Mouse (Mus musculus) C2C12 (cell line): ENCODE measurements around the gene Ptprf.

Experiments
- CEBPB ChIP-seq: IDR thresholded peaks from one replicate; pipeline ENCODE4 v1.6.1; 2011; ENCODE audit warnings: low read depth, mild to moderate bottlenecking, control low read depth, moderate library complexity
- CTCF ChIP-seq: IDR thresholded peaks from one replicate; pipeline ENCODE4 v1.5.1; 2011; ENCODE audit not compliant: control insufficient read depth, insufficient read depth, insufficient read length
- FOSL1 ChIP-seq: IDR thresholded peaks from one replicate; pipeline ENCODE4 v1.8.0; 2011; ENCODE audit warnings: mild to moderate bottlenecking, low read length; ENCODE audit not compliant: poor library complexity, insufficient read depth, severe bottlenecking
- MAX ChIP-seq: IDR thresholded peaks from one replicate; pipeline ENCODE4 v1.6.1; 2011; ENCODE audit warnings: mild to moderate bottlenecking, control low read depth
- MYOG ChIP-seq: IDR thresholded peaks from one replicate; pipeline ENCODE4 v1.6.1; 2011; ENCODE audit not compliant: control insufficient read depth, insufficient read length; ENCODE audit errors: extremely low read depth
- USF1 ChIP-seq: IDR thresholded peaks from one replicate; pipeline ENCODE4 v1.6.1; 2011; ENCODE audit warnings: low read depth, mild to moderate bottlenecking, control low read depth, moderate library complexity

DNA sequence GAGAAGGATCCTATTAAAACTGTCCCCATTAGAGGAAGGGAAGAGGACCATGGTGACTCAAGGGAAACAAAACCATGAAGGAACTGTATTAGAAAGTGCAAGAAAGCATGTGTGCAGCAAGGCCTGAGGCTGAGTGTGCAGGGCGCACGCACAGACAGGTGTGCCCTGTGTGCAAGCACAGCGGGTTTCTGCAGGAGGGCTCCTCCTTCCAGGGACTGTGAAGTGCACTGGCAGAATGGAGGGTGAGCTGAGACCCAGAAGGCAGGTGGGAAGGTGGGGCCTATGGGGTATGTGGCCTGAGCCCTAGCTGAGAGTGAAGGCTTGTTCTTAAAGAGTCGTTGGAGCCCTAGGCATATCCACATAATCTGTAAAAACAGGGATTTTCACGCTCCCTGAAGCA is 1.9 kb downstream of the Ptprf start:
- TF ChIP-seq CTCF (no peak), MYOG (no peak), MAX (no peak), CEBPB (no peak), USF1 (no peak), FOSL1 (no peak)
